Mouse (Mus musculus): ENCODE results near the gene Gm156.
"Not testable (repeated sequence)": the region's sequence is repeated elsewhere in the genome, so short reads cannot be mapped to it uniquely, and the experiment has no call there.

The Gm156 gene

DNA sequence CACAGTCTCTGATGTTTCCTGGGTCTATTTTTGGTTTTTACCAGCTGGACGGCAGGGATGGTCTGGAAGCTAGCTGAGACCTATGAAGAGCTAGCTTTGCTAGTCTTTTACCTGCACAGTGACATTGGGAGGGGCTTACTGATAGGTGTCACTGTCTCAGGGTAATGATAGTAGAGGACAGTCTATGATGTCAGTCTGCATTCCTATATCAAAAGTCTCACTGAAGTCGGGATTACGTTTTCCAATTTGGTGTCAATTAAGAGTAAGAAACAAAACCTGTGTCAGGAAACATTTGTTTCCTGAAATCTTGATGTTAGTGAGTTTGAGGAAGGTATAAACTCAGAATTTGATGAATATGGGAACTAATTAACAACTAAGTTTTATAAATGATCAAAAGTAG, at the start of gene Gm156:
Gene Gm156 (minus strand): TSS at position 101 of the 400 bp plus-strand sequence.
- DNase-seq (ENCODE audit: low spot score in 2 of 2), result not testable (repeated sequence)

DNA sequence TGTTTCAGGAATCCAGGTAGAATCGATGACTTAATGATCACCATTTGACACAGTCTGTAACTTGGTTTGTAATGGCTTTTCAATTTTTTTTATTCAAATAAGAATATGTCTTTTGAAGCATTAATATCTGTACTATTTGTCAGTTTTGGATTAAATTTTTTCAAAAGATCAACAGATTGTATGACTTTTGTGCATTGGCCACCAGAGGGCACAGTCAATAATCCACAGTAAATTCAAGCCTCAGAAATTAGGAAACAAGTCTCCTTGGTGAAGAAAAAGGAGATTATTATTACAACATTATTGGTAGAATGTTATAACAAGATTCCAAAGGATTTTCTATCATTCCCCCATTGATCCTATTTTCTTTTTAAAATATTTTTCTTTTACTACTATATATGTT, 41.5 kb upstream of the Gm156 start:
- no peak for DNase-seq (ENCODE audit: low spot score in 2 of 2)

DNA sequence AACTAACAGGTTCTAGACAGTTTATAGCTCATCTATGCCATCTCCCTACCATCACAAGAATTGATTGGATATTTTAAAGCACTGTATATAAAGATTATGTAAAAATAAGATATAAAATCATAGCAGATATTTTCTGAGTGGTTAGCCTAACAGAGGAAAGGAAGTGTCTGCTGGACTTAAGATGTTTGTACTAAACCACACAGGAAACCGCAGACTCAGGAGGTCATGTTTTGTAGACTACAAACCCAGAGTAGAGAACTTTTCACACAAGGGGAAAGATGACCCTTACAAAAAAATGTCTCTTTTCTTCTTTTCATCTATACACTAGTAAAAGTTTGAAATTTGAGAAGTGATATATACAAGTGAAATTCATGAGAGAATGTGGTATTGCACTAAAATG, 39.9 kb upstream of the Gm156 start:
- no peak for DNase-seq (ENCODE audit: low spot score in 2 of 2)

DNA sequence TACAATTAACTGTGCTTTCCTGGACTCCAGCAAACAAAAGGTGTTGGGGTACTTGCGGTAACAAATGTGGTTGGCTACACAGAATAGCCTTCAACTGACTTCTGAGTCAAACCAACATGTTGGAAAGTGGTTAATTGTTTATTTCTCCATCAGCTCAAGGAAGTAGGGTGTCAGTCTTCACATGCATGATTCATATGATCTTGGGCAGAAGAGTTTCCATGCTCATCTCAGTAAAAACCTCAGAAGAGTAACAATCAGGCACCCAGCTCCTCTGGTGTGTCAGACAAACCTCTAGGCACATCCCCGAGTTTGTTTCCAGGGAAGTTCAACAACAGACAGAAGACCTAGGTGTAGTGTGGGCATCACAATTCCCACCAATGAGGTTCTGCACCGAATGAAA, 33.7 kb upstream of the Gm156 start:
- no peak for DNase-seq (ENCODE audit: low spot score in 2 of 2)

GRCm38 (mm10) chr6:129747654-129748032, 36.4 kb downstream of the Gm156 start:
- no peak for DNase-seq (ENCODE audit: low spot score in 2 of 2)

DNA sequence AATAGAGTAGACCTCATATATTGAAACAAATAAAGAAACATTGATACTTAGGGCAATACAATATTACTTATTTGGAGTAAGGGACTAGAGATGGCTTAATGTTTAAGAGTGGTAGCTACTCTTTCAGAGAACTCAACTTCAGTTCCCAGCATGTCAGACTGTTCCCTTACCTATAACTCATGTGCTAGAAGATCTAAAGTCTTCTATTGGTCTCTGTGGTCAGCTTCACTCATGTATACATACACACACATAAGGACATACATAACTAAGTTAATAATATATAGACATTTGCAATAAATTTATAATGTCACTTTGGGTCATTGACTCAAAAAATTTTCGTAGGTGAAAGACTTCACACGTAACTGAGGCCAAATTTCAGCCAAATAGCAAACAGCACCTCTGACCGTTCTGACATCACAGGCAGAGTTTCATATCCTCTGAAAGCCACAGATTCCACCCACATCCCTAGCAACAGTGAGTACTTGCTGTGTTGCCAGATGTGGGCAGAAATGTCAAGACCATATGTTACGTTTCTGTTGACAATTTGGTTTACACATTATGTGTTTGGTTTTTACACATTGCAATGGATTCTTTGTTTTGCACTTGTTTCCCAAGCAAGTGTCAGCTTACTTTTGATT, 36.9 kb downstream of the Gm156 start:
- DNase-seq (ENCODE audit: low spot score in 2 of 2), result no peak

- no peak for DNase-seq (ENCODE audit: low spot score in 2 of 2)
Observed at GRCm38 (mm10) chr6:129746151-129746550, 37.9 kb downstream of the Gm156 start.

- DNase-seq (ENCODE audit: low spot score in 2 of 2), result no peak
Observed at GRCm38 (mm10) chr6:129740069-129740721, 43.9 kb downstream of the Gm156 start, which contains the start of gene Klri2. TSS of gene Klri2 (minus strand) at chr6:129740484.

- DNase-seq (ENCODE audit: low spot score in 2 of 2), result no peak
Observed at GRCm38 (mm10) chr6:129736414-129736813, 47.7 kb downstream of the Gm156 start.

DNA sequence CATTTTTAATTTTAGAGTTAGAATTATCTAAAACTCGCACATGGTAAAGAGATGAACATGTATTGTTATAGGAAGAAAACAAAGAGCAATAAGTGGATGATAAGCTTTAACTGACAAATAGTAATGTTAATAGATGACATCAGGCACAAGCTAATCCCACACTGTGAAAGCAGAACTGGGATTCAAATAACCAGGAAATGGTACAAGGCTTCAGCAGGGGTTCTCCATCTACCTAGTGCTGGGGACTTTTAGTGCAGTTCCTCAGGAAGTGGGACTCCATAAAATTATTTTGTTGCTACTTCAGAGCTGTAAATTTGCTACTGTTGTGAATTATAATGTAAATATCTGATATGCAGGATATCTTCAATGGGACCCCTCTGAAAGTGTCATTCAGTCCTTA, 56.8 kb downstream of the Gm156 start:
- DNase-seq (ENCODE audit: low spot score in 2 of 2), result no peak

DNA sequence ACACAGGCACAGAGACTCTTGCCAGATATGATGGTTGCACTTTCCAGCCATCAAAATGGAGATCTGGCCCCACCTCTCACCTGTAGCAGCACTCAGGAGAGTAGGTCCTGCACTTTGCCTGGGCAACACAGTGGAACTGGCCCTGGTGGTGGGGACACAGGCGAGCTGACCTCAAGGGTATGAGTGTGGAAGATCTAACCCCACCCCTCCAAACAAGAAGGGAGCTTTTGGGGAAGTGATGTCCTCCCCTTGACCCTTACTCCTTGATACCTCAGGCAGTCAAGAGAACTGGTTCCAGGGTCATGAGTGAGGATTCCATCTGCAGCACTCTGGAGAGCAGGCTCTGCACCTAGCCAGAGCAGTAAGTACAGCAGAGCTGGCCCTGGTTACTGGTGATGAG, 62.7 kb downstream of the Gm156 start:
- DNase-seq (ENCODE audit: low spot score in 2 of 2), result no peak

DNA sequence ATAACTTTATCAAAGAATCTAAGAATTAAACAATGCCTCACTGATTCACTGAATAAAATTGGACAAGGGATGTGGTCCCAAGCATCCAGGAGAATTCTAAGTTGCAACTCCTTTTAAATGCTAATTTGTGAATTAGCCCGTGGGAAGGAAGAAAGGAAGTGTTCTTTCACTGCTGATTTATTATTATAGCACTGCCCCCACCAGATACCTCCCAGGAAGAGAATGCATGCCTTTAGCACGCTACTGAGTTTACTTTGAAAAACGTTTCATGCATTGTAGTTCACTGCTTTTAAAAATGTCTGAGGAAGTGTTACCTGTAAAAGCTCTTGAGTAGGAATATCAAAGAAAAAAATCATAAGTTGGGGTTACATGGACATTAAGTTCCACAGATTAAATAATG, 63.6 kb downstream of the Gm156 start:
- no peak for DNase-seq (ENCODE audit: low spot score in 2 of 2)

- no peak for DNase-seq (ENCODE audit: low spot score in 2 of 2)
Observed at GRCm38 (mm10) chr6:129717032-129717431, 67.0 kb downstream of the Gm156 start, which contains the start of gene Klri1. TSS of gene Klri1 (minus strand) at chr6:129717132.
